Mouse (Mus musculus): ENCODE results near the gene Rps17. TPM values are rescaled to one million over a fixed set of nuclear protein-coding genes. Genes with fewer than 3 reads are reported as not detected.

Gene Rps17
- total and polyA plus RNA-seq, 3 experiments = 2,532 to 5,238 (median 5,063) TPM

Other genes starting within 250 kb of the Rps17 start
- gene Slc28a1, start 230.5 kb downstream of the Rps17 start, total RNA-seq (2012; rRNA removed) = 0.04 TPM in 1 of 2 replicates, not detected in the other
- gene Slc28a1, start 230.5 kb downstream of the Rps17 start, total RNA-seq (2014; rRNA removed) = not detected in 2 replicates
- gene Slc28a1, start 230.5 kb downstream of the Rps17 start, polyA plus RNA-seq (2012; ENCODE audit: insufficient read length, low read depth) = 0.13 and 0.22 TPM in 2 replicates
- 8.1 and 9.1 TPM in 2 replicates for gene Pde8a, start 131.7 kb downstream of the Rps17 start, total RNA-seq (2012; rRNA removed)
- 8.0 and 8.3 TPM in 2 replicates for gene Pde8a, start 131.7 kb downstream of the Rps17 start, total RNA-seq (2014; rRNA removed)
- 22.7 and 24.0 TPM in 2 replicates for gene Pde8a, start 131.7 kb downstream of the Rps17 start, polyA plus RNA-seq (2012; ENCODE audit: insufficient read length, low read depth)
- not detected in 2 replicates for gene Cpeb1, start 110.2 kb upstream of the Rps17 start, total RNA-seq (2012; rRNA removed)
- not detected in 2 replicates for gene Cpeb1, start 110.2 kb upstream of the Rps17 start, total RNA-seq (2014; rRNA removed)
- 0.12 and 0.26 TPM in 2 replicates for gene Cpeb1, start 110.2 kb upstream of the Rps17 start, polyA plus RNA-seq (2012; ENCODE audit: insufficient read length, low read depth)
- gene Ap3b2, start 148.7 kb upstream of the Rps17 start, total RNA-seq (2012; rRNA removed) = not detected in 2 replicates
- not detected in 2 replicates for gene Ap3b2, start 148.7 kb upstream of the Rps17 start, total RNA-seq (2014; rRNA removed)
- gene Ap3b2, start 148.7 kb upstream of the Rps17 start, polyA plus RNA-seq (2012; ENCODE audit: insufficient read length, low read depth) = not detected in 2 replicates
- not detected in 2 replicates for gene BC048679, start 153.0 kb upstream of the Rps17 start, total RNA-seq (2012; rRNA removed)
- not detected in 2 replicates for gene BC048679, start 153.0 kb upstream of the Rps17 start, total RNA-seq (2014; rRNA removed)
- gene BC048679, start 153.0 kb upstream of the Rps17 start, polyA plus RNA-seq (2012; ENCODE audit: insufficient read length, low read depth) = not detected in 2 replicates
- 1.2 and 1.6 TPM in 2 replicates for gene Fsd2, start 221.7 kb upstream of the Rps17 start, total RNA-seq (2012; rRNA removed)
- gene Fsd2, start 221.7 kb upstream of the Rps17 start, total RNA-seq (2014; rRNA removed) = 0.18 and 0.26 TPM in 2 replicates
- gene Fsd2, start 221.7 kb upstream of the Rps17 start, polyA plus RNA-seq (2012; ENCODE audit: insufficient read length, low read depth) = 0.54 and 0.56 TPM in 2 replicates
- gene Whamm, start 226.0 kb upstream of the Rps17 start, total RNA-seq (2012; rRNA removed) = 9.7 and 13.3 TPM in 2 replicates
- gene Whamm, start 226.0 kb upstream of the Rps17 start, total RNA-seq (2014; rRNA removed) = 5.2 and 5.4 TPM in 2 replicates
- gene Whamm, start 226.0 kb upstream of the Rps17 start, polyA plus RNA-seq (2012; ENCODE audit: insufficient read length, low read depth) = 11.2 and 13.3 TPM in 2 replicates